Mouse (Mus musculus): ENCODE data around the gene Plekhs1. TPM values are rescaled to one million over a fixed set of nuclear protein-coding genes. Genes with fewer than 3 reads are reported as not detected.

Gene Plekhs1
- total and polyA plus RNA-seq, 3 experiments = 0.04 to 0.18 TPM; not detected in 1

- Histone ChIP-seq H3K27me3 (ENCODE audit: control insufficient read depth, insufficient read depth, low read length) (no peaks in the 10 kb centered on the region), H3K36me3 (ENCODE audit: control insufficient read depth, insufficient read depth, low read length) (no peaks in the 10 kb centered on the region), H3K9ac (ENCODE audit: low read depth, low read length) (no peak overlapping the region), H3K79me2 (replicated peaks; ENCODE audit: control insufficient read depth, insufficient read depth, low read length) (no peaks in the 10 kb centered on the region), H3K4me3 (no peak overlapping the region), H3K27ac (no peak overlapping the region), H3K4me1 (ENCODE audit: control insufficient read depth, insufficient read depth, low read length) (peaks cover 3% of the 10 kb centered on the region; the same call in 1 of the 2 replicates)
- no peak for DNase-seq
- WGBS = 89% methylated on average over 10 of the region's 10 CpGs
- intact Hi-C loops (cut with DNase I) = no loop called here
- TF ChIP-seq POLR2A (IDR thresholded peaks at IDR 0.05; ENCODE audit: insufficient read depth, low read depth, low read length) (no peak), EP300 (IDR thresholded peaks at IDR 0.05; ENCODE audit: insufficient read depth, low read depth, low read length) (no peak), CTCF (IDR thresholded peaks at IDR 0.05) (no peak)
These were observed 2.0 kb upstream of the Plekhs1 start for GRCm38 (mm10) chr19:56459154-56460050.

GRCm38 (mm10) chr19:56460241-56460640 is 1.2 kb upstream of the Plekhs1 start:
- Histone ChIP-seq H3K27me3 (ENCODE audit: control insufficient read depth, insufficient read depth, low read length) (no peaks in the 10 kb centered on the region), H3K36me3 (ENCODE audit: control insufficient read depth, insufficient read depth, low read length) (no peaks in the 10 kb centered on the region), H3K9ac (ENCODE audit: low read depth, low read length) (no peak overlapping the region), H3K4me3 (no peak overlapping the region), H3K27ac (no peak overlapping the region), H3K79me2 (replicated peaks; ENCODE audit: control insufficient read depth, insufficient read depth, low read length) (no peaks in the 10 kb centered on the region), H3K4me1 (ENCODE audit: control insufficient read depth, insufficient read depth, low read length) (peaks cover 3% of the 10 kb centered on the region; the same call in 1 of the 2 replicates)
- TF ChIP-seq POLR2A (IDR thresholded peaks at IDR 0.05; ENCODE audit: insufficient read depth, low read depth, low read length) (no peak), EP300 (IDR thresholded peaks at IDR 0.05; ENCODE audit: insufficient read depth, low read depth, low read length) (no peak), CTCF (IDR thresholded peaks at IDR 0.05) (no peak)
- intact Hi-C loops (cut with DNase I) = no loop called here
- WGBS = 87% methylated on average over 2 of the region's 2 CpGs
- no peak for DNase-seq

DNA sequence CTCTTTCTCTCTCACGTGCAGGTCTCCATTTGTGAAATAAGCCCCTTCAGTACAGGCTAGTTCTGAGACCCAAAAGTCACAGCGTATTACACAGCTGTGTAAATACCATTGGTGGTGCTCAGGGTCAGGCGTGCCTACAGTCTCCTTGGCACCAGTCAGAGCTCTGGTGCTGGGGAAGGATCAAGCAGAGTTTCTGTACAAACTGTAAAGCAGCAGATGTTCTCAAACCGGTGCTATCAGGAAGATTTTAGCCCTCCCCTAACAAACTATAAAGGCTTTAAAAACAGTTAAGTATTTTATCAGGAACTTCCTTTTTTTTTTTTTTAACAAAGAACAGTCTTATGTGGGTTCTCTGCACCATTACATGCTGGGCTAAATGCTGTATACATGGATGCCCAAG is 1.3 kb downstream of the Plekhs1 start:
- 72% methylated on average over 4 of the region's 4 CpGs for WGBS
- Histone ChIP-seq H3K4me3 (no peak overlapping the region), H3K36me3 (ENCODE audit: control insufficient read depth, insufficient read depth, low read length) (no peaks in the 10 kb centered on the region), H3K27me3 (ENCODE audit: control insufficient read depth, insufficient read depth, low read length) (no peaks in the 10 kb centered on the region), H3K9ac (ENCODE audit: low read depth, low read length) (no peak overlapping the region), H3K79me2 (replicated peaks; ENCODE audit: control insufficient read depth, insufficient read depth, low read length) (no peaks in the 10 kb centered on the region), H3K27ac (no peak overlapping the region), H3K4me1 (ENCODE audit: control insufficient read depth, insufficient read depth, low read length) (peaks cover 3% of the 10 kb centered on the region; the same call in 1 of the 2 replicates)
- DNase-seq = no peak
- TF ChIP-seq POLR2A (IDR thresholded peaks at IDR 0.05; ENCODE audit: insufficient read depth, low read depth, low read length) = no peak
- no peak for TF ChIP-seq CTCF (IDR thresholded peaks at IDR 0.05)
- TF ChIP-seq EP300 (IDR thresholded peaks at IDR 0.05; ENCODE audit: insufficient read depth, low read depth, low read length) = no peak
- intact Hi-C loops (cut with DNase I) = no loop called here

- Histone ChIP-seq H3K27ac (no peak overlapping the region), H3K79me2 (replicated peaks; ENCODE audit: control insufficient read depth, insufficient read depth, low read length) (no peaks in the 10 kb centered on the region), H3K27me3 (ENCODE audit: control insufficient read depth, insufficient read depth, low read length) (no peaks in the 10 kb centered on the region), H3K4me3 (no peak overlapping the region), H3K9ac (ENCODE audit: low read depth, low read length) (no peak overlapping the region), H3K4me1 (ENCODE audit: control insufficient read depth, insufficient read depth, low read length) (peaks cover 2% of the 10 kb centered on the region; the same call in 1 of the 2 replicates), H3K36me3 (ENCODE audit: control insufficient read depth, insufficient read depth, low read length) (no peaks in the 10 kb centered on the region)
- 89% methylated on average over 8 of the region's 8 CpGs for WGBS
- no peak for DNase-seq
- TF ChIP-seq POLR2A (IDR thresholded peaks at IDR 0.05; ENCODE audit: insufficient read depth, low read depth, low read length) (no peak), EP300 (IDR thresholded peaks at IDR 0.05; ENCODE audit: insufficient read depth, low read depth, low read length) (no peak), CTCF (IDR thresholded peaks at IDR 0.05) (no peak)
- intact Hi-C loops (cut with DNase I) = no loop called here
These were observed 5.0 kb downstream of the Plekhs1 start for GRCm38 (mm10) chr19:56466486-56466885.

- intact Hi-C loops (cut with DNase I) = no loop called here
- no peak overlapping the region for H3K9ac ChIP-seq (ENCODE audit: low read depth, low read length)
- H3K4me1 ChIP-seq (ENCODE audit: control insufficient read depth, insufficient read depth, low read length) = peaks cover 1% of the 10 kb centered on the region; the same call in 1 of the 2 replicates
- no peaks in the 10 kb centered on the region for H3K27me3 ChIP-seq (ENCODE audit: control insufficient read depth, insufficient read depth, low read length)
- H3K79me2 ChIP-seq (replicated peaks; ENCODE audit: control insufficient read depth, insufficient read depth, low read length) = no peaks in the 10 kb centered on the region
- no peak for DNase-seq
- WGBS = 80% methylated on average over 14 of the region's 14 CpGs
- no peak overlapping the region for H3K4me3 ChIP-seq
- TF ChIP-seq CTCF (IDR thresholded peaks at IDR 0.05) (no peak), POLR2A (IDR thresholded peaks at IDR 0.05; ENCODE audit: insufficient read depth, low read depth, low read length) (no peak), EP300 (IDR thresholded peaks at IDR 0.05; ENCODE audit: insufficient read depth, low read depth, low read length) (no peak)
- no peaks in the 10 kb centered on the region for H3K36me3 ChIP-seq (ENCODE audit: control insufficient read depth, insufficient read depth, low read length)
- H3K27ac ChIP-seq = no peak overlapping the region
These were observed 9.0 kb downstream of the Plekhs1 start for GRCm38 (mm10) chr19:56470286-56471020.

Measured in heart, adult 2 months (tissue).